Mouse (Mus musculus): ENCODE measurements around the gene Kcnj13.
A peak's percentile ranks its signal among the peaks of the same experiment; 100 is the strongest.

The Kcnj13 gene

DNA sequence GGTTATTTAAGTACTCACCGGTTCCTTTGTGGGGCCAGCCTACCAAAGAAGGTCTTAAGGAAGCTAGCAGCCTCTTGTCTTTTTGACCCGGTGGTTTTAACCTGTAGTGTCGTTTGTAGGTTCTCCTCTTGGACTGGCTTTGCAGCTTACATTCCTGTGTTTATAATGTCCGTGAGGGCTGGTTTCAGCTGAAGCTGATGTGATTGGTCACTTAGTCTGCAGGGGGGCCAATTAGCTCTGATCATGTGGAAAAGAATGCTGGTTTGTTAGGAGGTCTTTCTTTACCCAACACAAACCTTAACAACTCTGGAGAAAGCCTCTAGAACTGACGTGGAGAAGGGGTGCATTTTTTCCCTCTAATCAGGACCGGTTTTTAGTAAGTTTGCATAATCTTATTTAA is at the start of gene Kcnj13:
Kcnj13 (minus strand) TSS at position 136 of the 400 bp plus-strand sequence.
- no peak for DNase-seq (ENCODE audit: low spot score in 2 of 2)

- no peak for DNase-seq (ENCODE audit: low spot score in 2 of 2)
Observed at GRCm38 (mm10) chr1:87436583-87436982, 42.1 kb upstream of the Kcnj13 start.

- DNase-seq (ENCODE audit: low spot score in 2 of 2): no peak
Observed at GRCm38 (mm10) chr1:87435125-87435524, 40.6 kb upstream of the Kcnj13 start.

DNA sequence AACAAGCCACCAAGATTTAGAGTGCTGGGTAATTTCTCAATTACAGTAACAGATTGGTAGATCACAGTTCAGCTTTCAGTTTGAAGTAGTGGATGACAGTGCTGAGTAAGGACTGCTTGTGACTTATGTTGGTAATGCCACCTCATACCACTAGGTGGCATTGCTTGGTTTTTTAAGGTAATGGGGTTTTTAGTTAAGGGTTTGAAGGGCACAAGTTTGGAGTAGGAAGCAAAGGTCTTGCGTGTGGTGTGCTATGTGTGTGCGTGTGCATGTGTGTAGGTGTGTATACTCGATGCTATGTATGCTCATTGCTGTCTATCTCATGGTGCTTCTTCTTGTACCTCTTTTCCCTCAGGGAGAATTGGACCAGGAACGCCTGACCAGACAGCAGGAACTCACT is 24.2 kb upstream of the Kcnj13 start:
- DNase-seq (ENCODE audit: low spot score in 2 of 2): peak; percentile 2 to 25

GRCm38 (mm10) chr1:87409380-87409779 is 14.9 kb upstream of the Kcnj13 start:
- DNase-seq (ENCODE audit: low spot score in 2 of 2): no peak

- DNase-seq (ENCODE audit: low spot score in 2 of 2): no peak
Observed at GRCm38 (mm10) chr1:87406012-87406411, 11.5 kb upstream of the Kcnj13 start.

DNA sequence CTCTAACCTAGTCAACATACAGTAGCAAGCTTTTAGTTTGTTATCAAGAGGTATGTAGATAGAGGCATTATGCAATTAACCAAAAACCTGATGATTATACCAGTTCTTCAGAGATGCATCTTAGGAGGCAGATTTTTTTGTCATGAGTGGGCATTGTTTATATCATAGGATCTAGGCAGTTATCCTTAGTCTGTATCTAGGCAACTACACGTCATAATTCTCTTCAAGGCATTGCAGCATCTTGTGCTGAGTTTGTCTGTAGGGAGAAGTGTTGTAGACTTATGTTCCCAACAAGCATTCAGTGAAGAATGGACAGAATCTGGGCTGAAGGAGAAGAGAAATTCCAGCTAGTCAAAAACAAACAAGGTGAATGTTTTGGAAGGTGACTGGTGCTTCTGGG is 10.2 kb upstream of the Kcnj13 start:
- no peak for DNase-seq (ENCODE audit: low spot score in 2 of 2)

GRCm38 (mm10) chr1:87396923-87397586 is 2.5 kb upstream of the Kcnj13 start:
- no peak for DNase-seq (ENCODE audit: low spot score in 2 of 2)

- no peak for DNase-seq (ENCODE audit: low spot score in 2 of 2)
Observed at GRCm38 (mm10) chr1:87393444-87394195, 909 bp downstream of the Kcnj13 start.

- DNase-seq (ENCODE audit: low spot score in 2 of 2): no peak
Observed at GRCm38 (mm10) chr1:87386436-87387092, 8.0 kb downstream of the Kcnj13 start.

- DNase-seq (ENCODE audit: low spot score in 2 of 2): no peak
Observed at GRCm38 (mm10) chr1:87381152-87381551, 13.4 kb downstream of the Kcnj13 start.

GRCm38 (mm10) chr1:87379919-87380318 is 14.6 kb downstream of the Kcnj13 start:
- no peak for DNase-seq (ENCODE audit: low spot score in 2 of 2)

GRCm38 (mm10) chr1:87378024-87378560 is 16.4 kb downstream of the Kcnj13 start:
- no peak for DNase-seq (ENCODE audit: low spot score in 2 of 2)

GRCm38 (mm10) chr1:87360276-87360675 is 34.3 kb downstream of the Kcnj13 start:
- DNase-seq (ENCODE audit: low spot score in 2 of 2): no peak

GRCm38 (mm10) chr1:87350576-87350975 is 44.0 kb downstream of the Kcnj13 start:
- DNase-seq (ENCODE audit: low spot score in 2 of 2): no peak
